Mouse (Mus musculus) pancreas, adult 10 weeks (tissue): ENCODE results near the gene Exoc5. TPM values are rescaled to one million over a fixed set of nuclear protein-coding genes. Genes with fewer than 3 reads are reported as not detected.

ENCODE experiments used
- polyA plus RNA-seq: library from polyadenylated mRNA; stranded (reverse); fragments of 350-450 nt; fragmentation: Illumina TruSeq; extraction: RNeasy Lipid Tissue Mini Kit (QIAGEN cat#74804); gene quantifications from one replicate; pipeline ENCODE4 v1.2.3, GENCODE M21; 2015; ENCODE audit warnings: low read depth, low replicate concordance; ENCODE audit not compliant: insufficient read depth

The Exoc5 gene
- polyA plus RNA-seq, result 7.8 TPM

GRCm38 (mm10) chr14:49066274-49066823 is at the start of gene Exoc5:
TSS of gene Exoc5 (minus strand) at chr14:49066653.

GRCm38 (mm10) chr14:49065529-49066273 is 752 bp downstream of the Exoc5 start, which contains the start of gene Ap5m1:
TSS of gene Ap5m1 (plus strand) at chr14:49066097.

Other genes with a start within 250 kb of the Exoc5 start
- 4.0 TPM for gene Ap5m1, start 556 bp downstream of the Exoc5 start, polyA plus RNA-seq
- 4.6 TPM for gene Naa30, start 105.6 kb upstream of the Exoc5 start, polyA plus RNA-seq
- 7.4 TPM for gene ccdc198, start 178.8 kb upstream of the Exoc5 start, polyA plus RNA-seq